Mouse (Mus musculus): Measurements from ENCODE around the gene Egf.

Gene Egf

GRCm38 (mm10) chr3:129650931-129651330, 104.2 kb downstream of the Egf start:
- no peak for DNase-seq (ENCODE audit: low read depth, low spot score)

DNA sequence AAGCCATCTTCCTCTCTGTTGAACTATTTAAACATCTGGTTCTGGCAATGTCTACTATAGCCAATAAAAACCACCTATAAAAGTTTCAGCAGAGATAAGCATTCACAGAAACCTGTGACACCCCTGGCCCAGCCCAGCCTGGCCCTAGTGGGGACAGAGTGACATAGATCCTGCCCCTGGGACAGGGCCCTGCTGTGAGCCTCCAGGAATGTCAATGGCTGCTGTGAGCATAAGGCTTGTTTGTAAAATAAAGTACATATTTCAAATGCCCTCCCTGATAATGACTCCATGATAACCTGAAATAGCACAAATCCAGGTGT, 104.9 kb downstream of the Egf start:
- no peak for DNase-seq (ENCODE audit: low read depth, low spot score)

- no peak for DNase-seq (ENCODE audit: low read depth, low spot score)
Measured at GRCm38 (mm10) chr3:129649586-129650292, 105.4 kb downstream of the Egf start.

- no peak for DNase-seq (ENCODE audit: low read depth, low spot score)
Measured at GRCm38 (mm10) chr3:129648598-129648997, 106.5 kb downstream of the Egf start.

DNA sequence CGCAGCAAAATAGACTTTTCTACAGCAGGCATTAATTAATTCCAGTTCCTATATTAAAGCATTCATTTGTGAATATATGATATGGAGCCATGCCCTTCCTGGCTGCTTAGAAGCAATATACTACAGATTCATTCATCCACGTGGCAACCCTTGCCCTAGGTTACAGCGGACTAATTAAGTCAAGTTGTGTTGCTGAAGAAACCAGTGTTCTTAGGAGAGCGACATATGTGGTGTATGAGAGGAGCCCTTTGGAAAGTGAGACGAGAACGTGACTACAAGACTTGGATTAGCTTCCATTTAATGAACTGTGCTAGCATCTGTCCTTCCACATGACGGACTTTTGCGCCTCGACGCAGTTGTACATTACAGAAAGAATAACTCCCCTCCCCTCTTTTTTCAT, 107.8 kb downstream of the Egf start:
- no peak for DNase-seq (ENCODE audit: low read depth, low spot score)

DNA sequence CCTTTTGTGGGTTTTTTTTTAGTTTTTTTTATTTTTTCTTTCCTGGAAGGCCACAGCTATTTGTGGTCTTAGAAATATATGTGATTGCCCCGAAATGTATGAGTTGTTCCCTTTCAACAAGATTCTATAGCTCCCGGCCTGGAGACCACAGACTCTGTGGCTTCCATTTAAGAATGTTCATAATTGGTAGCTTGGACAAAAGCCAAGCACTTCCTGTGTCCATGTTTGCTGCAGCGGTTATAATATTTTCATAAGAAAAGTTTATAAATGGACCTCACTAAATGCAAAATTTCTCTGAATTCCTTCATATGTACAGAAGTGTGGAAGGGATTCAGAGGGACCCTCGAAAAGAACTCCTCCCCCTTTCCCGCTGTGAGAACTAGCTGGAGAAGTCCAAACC, 108.3 kb downstream of the Egf start:
- no peak for DNase-seq (ENCODE audit: low read depth, low spot score)

GRCm38 (mm10) chr3:129645409-129645808, 109.7 kb downstream of the Egf start:
- DNase-seq (ENCODE audit: low read depth, low spot score), result no peak

- DNase-seq (ENCODE audit: low read depth, low spot score), result no peak
Measured at GRCm38 (mm10) chr3:129641621-129642020, 113.5 kb downstream of the Egf start.

DNA sequence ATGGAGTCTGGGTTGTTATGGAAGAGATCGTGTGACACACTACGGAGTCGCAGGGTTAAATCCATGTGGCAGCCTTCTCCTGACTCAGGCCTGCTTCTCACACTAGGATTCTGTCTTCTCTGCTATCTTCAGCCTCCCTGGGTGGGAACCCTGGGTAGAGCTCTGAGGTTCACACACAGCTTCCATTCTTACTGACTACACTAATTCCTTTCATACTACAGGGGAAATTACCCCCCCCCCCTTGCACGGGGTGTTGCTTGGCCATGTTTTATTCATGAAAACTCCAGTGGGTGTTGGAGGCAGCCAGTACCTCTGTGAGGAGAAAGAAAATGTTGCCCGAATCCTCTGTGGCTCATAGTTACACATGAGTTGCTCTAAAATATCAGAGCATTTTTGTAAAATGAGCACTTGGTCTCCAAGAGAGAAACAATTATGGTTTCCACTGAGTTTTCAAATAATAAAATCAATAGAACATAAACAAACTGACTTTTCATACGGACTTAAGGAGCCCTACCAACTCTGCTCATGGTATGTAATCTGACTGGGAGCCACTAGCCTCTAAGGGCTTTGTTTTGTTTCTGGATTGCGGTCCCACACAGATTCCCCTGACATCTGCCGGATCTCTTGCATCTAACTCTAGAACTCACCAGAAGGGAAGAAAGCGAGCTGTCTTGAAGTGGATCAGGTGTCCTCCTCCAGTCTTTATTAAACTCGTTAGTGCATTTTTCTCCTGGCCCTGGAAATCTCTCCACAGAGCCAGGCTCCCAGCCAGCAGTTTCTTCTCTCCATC, 114.7 kb downstream of the Egf start:
- DNase-seq (ENCODE audit: low read depth, low spot score), result peak; percentile 74

DNA sequence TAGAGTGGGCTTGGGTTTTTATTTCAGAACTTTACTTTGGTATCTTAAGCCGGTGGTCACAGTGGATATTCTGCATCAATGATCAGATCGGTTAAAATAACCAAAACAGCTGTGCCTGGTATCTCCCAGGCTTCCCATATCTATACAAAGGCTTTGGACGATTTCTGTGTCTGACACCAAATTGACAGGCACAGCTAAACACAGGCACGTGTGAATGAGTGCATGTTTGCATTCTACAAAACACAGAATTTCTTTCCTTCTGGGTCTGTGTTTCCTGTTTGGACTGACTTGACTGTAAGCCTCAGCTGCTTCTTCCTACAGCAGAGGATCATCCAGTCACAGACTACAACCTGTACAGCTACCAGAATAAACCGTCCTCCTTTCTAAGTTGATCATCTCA, 115.4 kb downstream of the Egf start:
- no peak for DNase-seq (ENCODE audit: low read depth, low spot score)

DNA sequence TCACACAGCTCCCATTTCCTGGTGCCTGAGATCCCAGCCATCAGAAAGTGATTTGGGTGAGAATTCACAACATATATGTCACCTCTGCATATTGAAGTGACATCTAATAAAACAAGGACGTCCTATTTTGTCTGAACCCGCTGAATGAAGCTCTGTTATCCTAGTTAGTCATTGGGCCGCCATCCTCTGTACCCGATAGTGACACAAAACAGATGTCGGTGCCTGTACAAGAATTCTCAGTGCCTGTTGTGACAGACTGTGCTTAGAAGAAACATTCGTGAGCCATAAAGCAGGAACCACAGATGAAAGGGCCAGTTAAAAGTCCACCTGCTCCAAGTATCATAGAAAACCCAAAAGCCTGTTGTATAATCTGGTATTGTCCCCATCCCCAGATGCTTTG, 117.7 kb downstream of the Egf start:
- DNase-seq (ENCODE audit: low read depth, low spot score), result no peak

DNA sequence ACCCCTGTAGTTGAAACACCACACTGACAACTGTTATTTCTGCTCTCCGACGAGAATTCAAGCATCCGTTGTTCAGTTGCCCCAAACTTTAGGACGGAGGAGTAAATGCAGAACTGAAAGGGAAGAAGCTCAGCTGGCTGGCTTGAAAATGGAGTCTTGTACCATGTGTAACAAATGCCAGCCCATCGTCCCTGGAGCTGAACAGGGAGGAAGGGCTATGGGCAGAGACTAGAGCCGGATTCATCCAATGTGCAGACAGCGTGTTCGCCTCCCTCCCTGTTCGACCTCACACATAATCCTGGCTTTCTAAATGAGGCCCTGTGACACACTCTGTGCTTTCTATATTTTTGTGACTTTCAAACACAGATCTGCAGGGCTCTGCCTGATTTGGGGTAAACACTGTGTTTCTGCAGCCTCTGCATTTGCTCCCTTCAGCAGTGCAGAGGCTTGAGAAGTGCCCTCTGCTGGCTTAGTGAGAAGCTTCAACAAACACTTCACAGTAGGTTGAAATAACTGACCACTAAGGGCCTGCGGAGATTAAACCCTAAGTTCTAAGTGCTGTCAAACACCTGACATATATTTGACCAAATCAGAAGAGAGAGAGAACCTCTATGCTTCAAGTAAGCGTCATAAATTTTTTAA, 120.7 kb downstream of the Egf start:
- DNase-seq (ENCODE audit: low read depth, low spot score), result no peak

GRCm38 (mm10) chr3:129633518-129633917, 121.6 kb downstream of the Egf start:
- DNase-seq (ENCODE audit: low read depth, low spot score), result no peak

DNA sequence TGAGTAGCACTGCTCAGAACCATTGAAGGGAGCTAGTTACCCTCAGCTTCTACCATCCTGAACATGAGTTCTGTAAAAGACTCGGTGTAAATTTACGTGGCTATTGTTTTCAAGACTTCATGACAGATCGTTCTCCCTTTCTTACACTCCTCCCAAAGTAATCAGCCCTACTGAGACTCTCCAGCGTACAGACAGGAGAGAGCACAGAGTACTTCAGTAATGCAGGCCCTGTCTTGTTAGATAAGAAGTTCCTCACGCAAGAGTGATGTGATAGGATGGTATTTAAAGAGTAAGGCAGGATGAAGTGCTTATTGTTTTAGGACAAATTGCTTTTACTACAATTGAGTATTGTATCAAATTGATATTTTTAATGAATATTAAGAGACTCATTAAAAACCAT, 123.3 kb downstream of the Egf start:
- no peak for DNase-seq (ENCODE audit: low read depth, low spot score)

DNA sequence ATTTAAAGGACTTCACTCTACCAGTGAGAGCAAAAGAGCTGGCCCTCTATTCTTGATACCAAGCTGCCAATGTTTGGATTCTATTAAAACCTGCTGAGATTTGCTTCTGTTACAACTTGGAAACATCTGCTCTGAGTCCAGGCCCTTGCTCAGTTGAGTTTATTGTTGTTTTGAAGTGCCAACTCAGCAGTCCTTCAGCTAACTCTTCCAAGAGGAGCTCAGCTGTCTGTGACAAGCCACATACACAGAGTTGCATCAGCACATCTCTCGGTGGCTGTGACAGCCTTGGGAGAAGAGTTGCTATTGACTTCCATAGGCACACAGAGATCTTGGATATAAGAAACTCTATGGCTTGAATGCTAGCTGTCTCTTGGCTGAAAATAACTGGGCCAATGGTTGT, 124.1 kb downstream of the Egf start:
- no peak for DNase-seq (ENCODE audit: low read depth, low spot score)

All from telencephalon, adult 2 months (tissue).